Mouse (Mus musculus): ENCODE results near the gene Olfr1291-ps1.

DNA sequence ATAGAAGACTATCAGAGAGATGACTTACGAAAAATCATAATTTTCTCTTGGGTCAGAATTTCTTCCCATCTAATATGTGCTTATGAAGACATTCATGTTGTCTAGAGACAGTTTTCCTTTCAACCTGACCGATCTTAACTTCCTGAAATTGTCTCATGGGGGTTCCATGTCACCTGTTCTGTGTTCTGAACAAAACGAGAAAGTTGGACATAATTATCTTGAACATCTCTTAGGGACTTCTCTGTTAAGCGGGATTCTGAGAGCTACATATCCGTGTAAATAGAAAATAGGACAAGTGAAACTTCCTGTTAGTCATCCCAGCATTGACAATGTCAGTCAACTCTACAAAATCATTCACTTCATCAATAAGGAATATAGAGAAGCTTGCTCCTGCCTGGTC, 3.3 kb upstream of the Olfr1291-ps1 start, which contains the start of gene Olfr1290:
- TF ChIP-seq EP300 (IDR thresholded peaks at IDR 0.05; ENCODE audit: low read depth): no peak
- no peak for TF ChIP-seq CTCF (IDR thresholded peaks at IDR 0.05; ENCODE audit: low read depth)
